Mouse (Mus musculus) right cerebral cortex, postnatal 10 days (tissue): Measurements from ENCODE around the gene Trim50.
"Not testable (repeated sequence)": the region's sequence is repeated elsewhere in the genome, so short reads cannot be mapped to it uniquely, and the experiment has no call there.

Experiments
- DNase-seq, 2 experiments: peaks; one replicate each; pipeline ENCODE4 v3.0.0; 2021; ENCODE audit warnings: low spot score in 2 of 2

Gene Trim50

DNA sequence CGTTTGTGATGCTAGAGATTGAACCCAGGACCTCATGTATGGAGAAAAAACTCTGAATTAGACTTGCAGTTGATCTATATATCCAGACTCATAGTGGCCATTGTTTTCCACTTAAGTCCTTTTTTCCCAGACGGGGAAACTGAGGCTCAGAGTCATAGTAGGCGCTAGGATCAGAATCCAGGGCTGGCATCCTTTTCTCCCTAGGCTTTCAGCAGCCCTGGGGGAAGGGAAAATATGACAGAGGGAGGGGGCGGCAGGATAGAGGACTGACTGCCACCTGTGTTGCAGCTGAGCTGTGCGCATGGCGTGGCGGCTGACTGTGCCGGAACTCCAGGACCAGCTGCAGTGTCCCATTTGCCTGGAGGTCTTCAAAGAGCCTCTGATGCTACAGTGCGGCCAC lies at the start of gene Trim50:
Gene Trim50, plus strand, starts transcription at position 301 of the 400 bp plus-strand sequence.
- DNase-seq, result no peak

DNA sequence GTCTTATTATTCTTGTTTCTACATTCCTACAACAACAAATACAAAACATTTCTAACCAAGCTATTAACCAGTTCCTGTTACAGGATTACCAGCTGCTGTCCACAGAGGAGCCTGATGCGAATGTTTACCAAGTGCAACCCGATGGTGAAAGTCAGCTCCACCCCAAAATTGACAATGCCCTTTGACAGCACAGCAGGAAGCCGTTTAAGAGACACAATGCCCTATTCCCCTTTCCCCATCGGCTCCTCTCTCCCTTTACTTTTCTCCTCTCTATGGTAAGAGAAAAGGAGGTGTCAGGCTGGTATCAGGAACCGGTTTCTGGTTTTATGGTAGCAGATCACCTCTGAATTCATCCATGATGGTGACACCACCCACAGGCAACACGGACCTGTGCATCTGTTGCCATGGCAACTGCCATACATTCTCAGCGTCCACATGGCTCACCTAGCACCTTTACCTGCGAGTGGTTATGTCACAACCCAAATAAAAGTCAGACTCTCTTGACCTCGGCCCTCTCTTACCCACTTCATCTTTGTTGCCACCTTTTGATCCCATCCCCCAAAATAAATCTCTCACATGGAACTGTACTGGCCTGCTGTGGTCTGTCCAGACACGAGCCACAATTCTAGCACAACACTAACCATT lies 46.7 kb upstream of the Trim50 start:
- no peak for DNase-seq

DNA sequence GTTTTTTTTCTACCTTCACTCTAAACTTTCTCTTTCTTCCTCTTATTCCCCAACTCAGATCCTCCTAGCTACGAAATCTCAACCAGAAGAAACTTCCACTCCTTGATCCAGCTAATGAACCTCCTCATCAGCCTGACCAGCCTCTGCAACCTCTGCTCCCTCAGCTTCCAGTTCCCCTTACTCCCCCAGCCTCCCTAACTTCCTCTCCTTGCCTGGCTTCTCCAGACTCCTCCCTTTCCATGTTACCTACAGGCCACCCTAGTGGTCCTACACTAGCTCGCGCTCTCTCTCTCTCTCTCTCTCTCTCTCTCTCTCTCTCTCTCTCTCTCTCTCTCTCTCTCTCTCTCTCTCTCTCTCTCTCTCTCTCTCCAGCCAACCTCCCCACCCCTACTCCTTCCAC lies 36.9 kb upstream of the Trim50 start:
- DNase-seq, result no peak

DNA sequence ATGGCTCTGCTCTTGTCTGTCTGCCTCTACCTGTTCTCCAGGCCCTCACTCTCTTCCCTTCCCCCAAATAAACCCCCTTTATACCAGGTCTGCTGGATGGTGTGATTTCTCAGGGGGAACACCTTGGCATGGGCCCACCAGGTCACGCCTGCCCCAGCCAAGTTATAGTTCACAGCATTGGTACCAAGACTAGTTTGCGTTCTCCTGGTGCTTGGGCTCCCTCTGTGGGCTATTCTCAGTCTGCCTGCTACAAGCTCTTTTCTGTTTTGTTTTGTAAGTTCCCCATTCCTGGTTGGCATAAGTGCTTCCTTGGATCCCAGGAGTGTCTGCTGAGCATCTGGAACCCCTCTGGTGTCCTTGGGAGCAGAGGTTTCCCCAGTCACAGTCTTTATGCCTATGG lies 33.2 kb upstream of the Trim50 start:
- DNase-seq, result no peak

- DNase-seq, result no peak
These were observed 30.9 kb upstream of the Trim50 start for GRCm38 (mm10) chr5:135322197-135322596.

DNA sequence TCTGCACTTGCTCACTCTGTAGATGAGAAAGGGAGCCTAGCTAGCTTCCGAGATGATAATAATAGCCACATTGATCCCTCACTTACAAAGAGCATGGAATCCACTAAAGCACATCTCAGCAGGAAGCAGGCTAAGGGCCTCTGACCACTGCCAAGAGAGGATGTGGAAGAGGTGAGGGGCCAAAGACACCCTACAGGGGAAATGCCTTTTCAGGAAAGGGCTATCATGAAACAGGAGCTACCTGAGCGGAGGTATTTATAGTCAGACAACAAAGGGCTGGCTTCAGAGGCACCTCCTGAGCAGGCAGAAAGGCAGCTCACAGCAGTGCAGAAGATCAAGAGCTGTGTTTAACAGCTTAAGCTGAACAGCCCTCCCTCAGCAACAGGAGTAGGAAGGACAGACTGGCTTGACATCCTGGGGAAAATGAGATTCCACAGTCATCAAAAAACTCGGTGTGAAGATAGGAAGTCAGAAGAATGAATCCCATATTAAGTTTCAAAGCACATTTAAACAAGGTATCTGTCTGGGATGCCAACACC lies 26.9 kb upstream of the Trim50 start:
- no peak for DNase-seq

GRCm38 (mm10) chr5:135329471-135329870 lies 23.6 kb upstream of the Trim50 start:
- DNase-seq, result no peak

GRCm38 (mm10) chr5:135330201-135330600 lies 22.9 kb upstream of the Trim50 start:
- no peak for DNase-seq

DNA sequence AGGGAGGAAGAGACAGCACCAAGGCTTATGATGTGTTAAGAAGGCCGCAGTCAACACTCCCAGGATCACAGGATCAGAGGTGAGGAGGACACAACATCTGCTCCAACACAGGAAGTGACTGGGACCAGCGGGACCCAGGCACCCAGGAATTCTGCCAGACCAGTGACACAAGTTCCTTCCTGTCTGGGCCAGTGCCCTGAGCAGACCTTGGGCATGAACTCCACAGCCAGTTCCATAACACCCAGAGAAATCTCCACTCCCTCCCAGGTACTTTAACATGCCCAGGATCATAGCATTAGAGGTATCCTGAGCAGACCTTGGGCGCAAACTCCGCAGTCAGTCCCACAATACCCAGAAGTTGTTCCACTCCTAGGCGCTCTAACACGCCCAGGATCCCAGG lies 21.9 kb upstream of the Trim50 start:
- no peak for DNase-seq

- no peak for DNase-seq
These were observed 15.5 kb upstream of the Trim50 start for GRCm38 (mm10) chr5:135337575-135337974.

GRCm38 (mm10) chr5:135345989-135346388 lies 7.1 kb upstream of the Trim50 start:
- DNase-seq, result no peak

- no peak for DNase-seq
These were observed 6.7 kb upstream of the Trim50 start for GRCm38 (mm10) chr5:135346430-135346829.

- no peak for DNase-seq
These were observed 5.5 kb upstream of the Trim50 start for GRCm38 (mm10) chr5:135347511-135348011.

DNA sequence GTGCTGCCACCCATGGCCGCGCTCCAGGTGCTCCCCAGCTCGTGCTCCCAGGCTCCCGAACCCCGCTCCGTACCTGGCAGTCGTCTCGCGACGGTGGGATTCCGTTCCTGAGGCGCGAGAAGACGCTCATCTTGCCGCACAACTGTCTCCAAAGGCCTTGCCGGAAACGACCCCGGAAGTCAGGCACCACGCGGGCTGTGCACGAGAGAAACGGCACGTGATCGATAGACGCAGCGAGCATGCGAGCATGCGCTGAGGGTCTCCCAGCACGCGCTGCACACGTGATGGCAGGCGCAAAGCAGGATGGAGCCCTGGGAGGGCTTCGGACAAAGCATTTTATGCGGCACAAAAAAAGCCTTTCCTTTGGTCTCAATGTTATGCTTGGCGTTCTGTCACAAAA lies 3.2 kb upstream of the Trim50 start, which contains the start of gene Fkbp6:
Gene Fkbp6, minus strand, starts transcription at position 183 of the 400 bp plus-strand sequence.
- no peak for DNase-seq

- no peak for DNase-seq
These were observed 1.5 kb upstream of the Trim50 start for GRCm38 (mm10) chr5:135351606-135352005.

GRCm38 (mm10) chr5:135353564-135353963 lies 469 bp downstream of the Trim50 start:
- DNase-seq, result no peak

DNA sequence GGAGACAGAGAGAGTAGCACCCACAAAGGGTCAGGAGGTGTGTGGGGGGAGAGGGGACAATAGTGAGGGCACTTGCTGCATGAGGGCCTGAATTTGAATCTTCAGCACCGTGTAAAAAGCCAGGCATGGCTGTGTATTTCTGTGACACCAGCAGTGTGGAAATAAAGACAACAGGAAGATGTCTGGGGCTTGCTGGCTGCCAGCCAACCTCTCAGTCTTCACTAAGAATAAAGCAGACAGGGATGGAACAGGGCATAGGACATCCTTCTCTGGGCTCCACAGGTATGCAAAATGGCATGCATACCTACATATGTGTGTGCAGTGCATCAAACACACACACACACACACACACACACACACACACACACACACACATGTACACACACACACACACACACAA lies 3.0 kb downstream of the Trim50 start:
- DNase-seq, result no peak

GRCm38 (mm10) chr5:135357556-135357955 lies 4.5 kb downstream of the Trim50 start:
- DNase-seq, result no peak

GRCm38 (mm10) chr5:135359772-135360171 lies 6.7 kb downstream of the Trim50 start:
- no peak for DNase-seq

- DNase-seq, result no peak
These were observed 9.5 kb downstream of the Trim50 start for GRCm38 (mm10) chr5:135362572-135362971.

DNA sequence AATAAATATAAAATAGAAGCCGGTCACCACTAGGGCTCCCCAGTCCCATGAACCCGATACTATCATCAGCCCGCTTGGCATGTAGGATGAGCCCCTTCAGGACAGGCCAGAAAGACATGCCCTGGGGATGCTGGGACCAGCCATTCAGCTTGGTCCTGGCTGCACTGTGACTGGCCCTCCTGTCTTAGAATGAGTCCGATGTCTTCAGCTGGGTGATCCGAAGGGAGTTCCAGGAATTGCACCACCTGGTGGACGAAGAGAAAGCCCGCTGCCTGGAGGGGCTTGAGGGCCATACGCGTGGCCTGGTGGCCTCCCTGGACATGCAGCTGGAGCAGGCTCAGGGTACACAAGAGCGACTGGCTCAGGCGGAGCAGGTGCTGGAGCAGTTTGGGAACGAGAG lies 10.4 kb downstream of the Trim50 start:
- no peak for DNase-seq

GRCm38 (mm10) chr5:135367841-135368240 lies 14.7 kb downstream of the Trim50 start:
- DNase-seq, result no peak

GRCm38 (mm10) chr5:135368312-135368711 lies 15.2 kb downstream of the Trim50 start:
- DNase-seq, result no peak

DNA sequence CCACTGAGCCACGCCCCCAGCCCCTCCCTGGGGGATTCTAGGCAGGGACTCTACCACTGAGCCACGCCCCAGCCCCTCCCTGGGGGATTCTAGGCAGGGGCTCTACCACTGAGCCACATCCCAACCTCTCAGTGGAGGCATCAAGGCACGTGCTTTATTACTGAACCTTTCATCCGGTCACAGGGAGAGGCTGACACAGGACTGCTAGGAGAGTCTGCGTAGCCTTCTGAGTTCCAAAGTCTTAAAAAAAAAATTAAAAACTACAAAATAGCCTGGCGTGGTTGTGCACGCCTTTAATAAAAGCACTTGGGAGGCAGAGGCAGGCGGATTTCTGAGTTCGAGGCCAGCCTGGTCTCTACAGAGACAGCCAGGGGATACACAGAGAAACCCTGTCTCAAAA lies 16.1 kb downstream of the Trim50 start:
- not testable (repeated sequence) for DNase-seq
